Mouse (Mus musculus) inflammation-experienced regulatory T-cells, adult 6 months (primary cell): ENCODE data around the gene E130114P18Rik. TPM values are rescaled to one million over a fixed set of nuclear protein-coding genes. Genes with fewer than 3 reads are reported as not detected.

ENCODE experiments used
- ATAC-seq: one replicate; pipeline ENCODE4 v1.8.0; 2017
- polyA plus RNA-seq, 3 experiments: library from polyadenylated mRNA; unstranded; fragments of 100-300 nt; shearing (Covaris generic); gene quantifications; one replicate each; pipeline ENCODE4 v1.2.1; 2017

E130114P18Rik gene
- polyA plus RNA-seq, 3 experiments from 2014 or later, result not detected

- no peak for ATAC-seq
Measured at GRCm38 (mm10) chr4:97775494-97776265, 2.2 kb downstream of the E130114P18Rik start.

GRCm38 (mm10) chr4:97775059-97775458 is 2.8 kb downstream of the E130114P18Rik start:
- no peak for ATAC-seq

GRCm38 (mm10) chr4:97774446-97774950 is 3.4 kb downstream of the E130114P18Rik start:
- no peak for ATAC-seq

- no peak for ATAC-seq
Measured at GRCm38 (mm10) chr4:97773791-97774190, 4.1 kb downstream of the E130114P18Rik start.

- ATAC-seq, result peak; percentile 76
Measured at GRCm38 (mm10) chr4:97773110-97773593, 4.7 kb downstream of the E130114P18Rik start.

GRCm38 (mm10) chr4:97772641-97773040 is 5.2 kb downstream of the E130114P18Rik start, which contains the start of gene Nfia:
Gene Nfia (plus strand): TSS chr4:97772734.
- peak; percentile 1 for ATAC-seq

- ATAC-seq, result peak; percentile 82
Measured at GRCm38 (mm10) chr4:97772084-97772484, 5.8 kb downstream of the E130114P18Rik start.

- no peak for ATAC-seq
Measured at GRCm38 (mm10) chr4:97771426-97771825, 6.5 kb downstream of the E130114P18Rik start.

- ATAC-seq, result no peak
Measured at GRCm38 (mm10) chr4:97769861-97770260, 8.0 kb downstream of the E130114P18Rik start.

GRCm38 (mm10) chr4:97767516-97767915 is 10.4 kb downstream of the E130114P18Rik start:
- no peak for ATAC-seq

- no peak for ATAC-seq
Measured at GRCm38 (mm10) chr4:97767025-97767424, 10.9 kb downstream of the E130114P18Rik start.

- no peak for ATAC-seq
Measured at GRCm38 (mm10) chr4:97766100-97766499, 11.8 kb downstream of the E130114P18Rik start.

- no peak for ATAC-seq
Measured at GRCm38 (mm10) chr4:97765341-97766020, 12.4 kb downstream of the E130114P18Rik start.

GRCm38 (mm10) chr4:97764616-97765015 is 13.3 kb downstream of the E130114P18Rik start:
- ATAC-seq, result no peak

GRCm38 (mm10) chr4:97758661-97759060 is 19.2 kb downstream of the E130114P18Rik start:
- no peak for ATAC-seq

- peak; percentile 54 for ATAC-seq
Measured at GRCm38 (mm10) chr4:97757978-97758461, 19.9 kb downstream of the E130114P18Rik start.

GRCm38 (mm10) chr4:97757207-97757977 is 20.5 kb downstream of the E130114P18Rik start:
- ATAC-seq, result peak; percentile 64

GRCm38 (mm10) chr4:97754241-97754640 is 23.6 kb downstream of the E130114P18Rik start:
- no peak for ATAC-seq

GRCm38 (mm10) chr4:97753521-97753920 is 24.4 kb downstream of the E130114P18Rik start:
- ATAC-seq, result no peak

GRCm38 (mm10) chr4:97752276-97753010 is 25.4 kb downstream of the E130114P18Rik start:
- ATAC-seq, result no peak

- ATAC-seq, result peak; percentile 55
Measured at GRCm38 (mm10) chr4:97751483-97752251, 26.2 kb downstream of the E130114P18Rik start.
